Mouse (Mus musculus) heart, adult 18-20 months (tissue): ENCODE results near the gene Cflar. TPM values are rescaled to one million over a fixed set of nuclear protein-coding genes. Genes with fewer than 3 reads are reported as not detected.
"Not testable (repeated sequence)": the region's sequence is repeated elsewhere in the genome, so short reads cannot be mapped to it uniquely, and the experiment has no call there.

Source experiments
- DNase-seq, 2 experiments: peaks; one replicate each; pipeline ENCODE4 v3.0.0; 2021 to 2022; ENCODE audit warnings: mixed read lengths in 1 of 2
- long read RNA-seq, 2 experiments: library from polyadenylated mRNA; stranded (forward); transcript quantifications; one replicate each; pipeline ENCODE4 v2.0.0; 2021
- total RNA-seq, 2 experiments: library from RNA; stranded (reverse); gene quantifications; 2 replicates each; pipeline ENCODE4 v1.2.3; 2021

The Cflar gene
- total RNA-seq: 10 to 100 TPM; 65.2 to 75.0 TPM
- long read RNA-seq, experiment 1, partial matches to known transcripts: 4 of 28 reads
- long read RNA-seq, experiment 1, other reads (novel, unspliced or antisense): 20 of 28 reads
- long read RNA-seq, experiment 2, partial matches to known transcripts: 1 of 17 reads
- long read RNA-seq, experiment 2, other reads (novel, unspliced or antisense): 14 of 17 reads

DNA sequence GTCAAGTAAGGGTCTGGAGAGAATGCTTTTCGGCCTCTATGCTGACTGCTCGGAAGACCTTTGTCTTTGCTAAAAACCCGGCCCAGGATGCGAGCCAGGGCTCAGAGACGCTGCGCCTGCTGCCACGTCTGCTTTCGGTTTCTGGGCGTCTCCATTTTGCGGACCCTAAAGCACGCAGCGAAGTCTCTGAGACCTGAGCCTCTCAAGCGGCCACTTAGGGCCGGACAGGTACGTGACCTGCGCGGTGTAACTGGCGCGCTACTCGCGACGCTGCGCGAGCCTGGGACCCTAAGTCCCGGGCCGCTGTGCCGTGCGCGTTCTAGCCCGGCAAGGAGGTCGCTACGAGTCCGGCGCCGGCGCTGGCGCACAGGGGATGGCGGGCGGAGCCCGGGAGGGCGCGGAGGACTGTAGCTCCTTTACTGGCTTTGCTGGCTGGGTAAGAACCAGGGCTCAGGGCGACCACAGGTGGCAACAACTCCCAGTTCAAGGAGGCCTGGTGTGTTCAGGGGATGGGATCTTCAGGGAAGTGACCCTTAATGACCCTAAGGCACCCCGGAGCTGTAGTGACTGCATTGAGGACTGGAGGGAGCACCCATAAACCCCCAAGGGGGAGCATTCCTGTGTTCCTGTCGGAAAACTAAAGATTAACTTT lies at the start of gene Cflar:
Gene Cflar (plus strand): TSS at position 144 of the 652 bp plus-strand sequence.
- DNase-seq: peak; percentile 89

DNA sequence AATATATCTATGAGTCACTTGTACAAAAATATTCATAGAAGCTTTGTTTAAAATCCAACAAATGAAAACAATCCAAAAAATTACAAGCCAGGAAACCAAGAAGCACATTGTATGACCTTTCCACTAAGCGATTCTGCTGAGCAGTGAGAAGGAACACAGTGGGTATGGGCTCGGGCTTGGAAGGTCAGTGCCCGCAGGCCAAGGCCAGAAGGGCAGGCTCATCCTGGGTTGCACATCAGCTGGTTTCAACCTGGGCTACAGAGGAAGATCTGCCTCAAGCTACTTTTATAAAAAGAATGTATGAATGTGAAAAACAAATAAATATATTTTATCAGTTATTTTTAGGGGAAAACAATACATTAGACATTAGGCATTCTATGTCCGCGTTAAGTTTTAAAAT lies 48.6 kb upstream of the Cflar start:
- not testable (repeated sequence) for DNase-seq

GRCm38 (mm10) chr1:58663365-58663764 lies 47.9 kb upstream of the Cflar start:
- not testable (repeated sequence) for DNase-seq

DNA sequence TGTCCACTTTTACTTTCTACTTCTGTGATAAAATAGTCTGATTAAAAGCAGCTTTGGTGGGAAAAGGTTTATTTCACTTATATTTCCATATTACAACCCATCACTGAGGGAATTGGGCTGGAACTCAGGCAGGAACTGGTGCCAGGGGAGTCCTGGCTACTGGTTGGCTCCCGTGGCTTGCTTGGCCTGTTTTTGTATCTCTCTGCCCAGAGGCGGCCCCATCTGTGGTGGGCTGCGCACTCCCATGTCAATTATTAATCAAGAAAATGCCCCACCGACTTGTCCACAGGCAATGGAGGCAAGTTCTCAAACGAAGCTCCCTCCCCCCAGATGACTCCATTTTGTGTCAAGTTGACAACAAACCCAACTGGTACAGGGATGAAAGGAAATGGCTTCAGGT lies 43.1 kb upstream of the Cflar start:
- no peak for DNase-seq

GRCm38 (mm10) chr1:58669635-58670034 lies 41.7 kb upstream of the Cflar start:
- not testable (repeated sequence) for DNase-seq

DNA sequence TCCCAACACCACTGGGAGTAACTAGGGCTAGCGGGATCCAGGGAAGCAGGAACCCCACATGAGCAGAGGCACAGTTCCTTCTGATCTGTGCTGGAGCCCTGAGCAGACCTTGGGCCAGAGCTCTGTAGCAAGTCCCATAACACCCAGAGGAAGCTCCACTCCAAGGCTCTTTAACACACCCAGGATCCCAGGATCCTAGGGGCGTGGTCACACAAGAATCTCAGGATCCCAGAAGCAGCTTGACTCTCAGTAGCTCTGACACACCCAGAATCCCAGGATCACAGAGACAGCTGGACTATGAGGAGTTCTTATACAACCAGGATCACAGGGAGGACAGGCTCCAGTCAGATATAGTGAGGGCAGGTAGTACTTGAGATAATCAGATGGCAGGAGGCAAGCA lies 39.2 kb upstream of the Cflar start:
- DNase-seq: no peak

DNA sequence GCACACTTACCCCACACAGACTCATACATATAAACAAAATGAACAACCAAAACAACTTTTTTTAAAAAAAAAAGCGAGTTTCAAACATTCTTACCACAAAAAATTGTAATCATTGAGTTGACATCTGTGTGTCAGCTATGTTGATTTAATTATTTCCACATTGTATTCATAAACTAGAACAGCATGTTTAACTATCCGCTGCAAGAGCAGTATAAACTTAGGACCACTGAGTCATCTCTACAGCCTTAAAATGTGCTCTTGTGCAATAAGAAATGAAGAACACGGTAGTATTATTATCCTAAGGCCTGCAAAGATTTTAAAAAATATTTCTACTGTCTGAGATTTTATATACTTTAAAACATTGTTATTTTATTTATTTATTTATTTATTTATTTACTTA lies 36.3 kb upstream of the Cflar start:
- DNase-seq: no peak

DNA sequence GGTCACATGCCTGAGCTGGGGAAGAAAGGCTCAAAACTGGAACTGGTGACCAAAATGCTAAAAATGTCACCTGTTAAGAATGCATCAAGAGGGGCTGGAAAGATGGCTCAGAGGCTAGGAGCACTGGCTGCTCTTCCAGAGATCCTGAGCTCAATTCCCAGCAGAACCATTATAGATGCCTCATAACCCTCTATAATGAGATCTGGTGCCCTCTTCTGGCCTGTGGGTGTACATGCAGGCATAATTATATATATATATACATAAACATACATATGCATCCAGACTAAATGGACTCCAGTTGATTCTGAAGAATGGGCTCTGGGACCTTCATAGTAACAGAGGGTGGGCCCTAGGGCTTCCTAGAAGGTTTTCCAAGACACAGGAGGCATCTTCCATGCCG lies 33.7 kb upstream of the Cflar start:
- peak; percentile 32 to 57 for DNase-seq

- not testable (repeated sequence) for DNase-seq
Observed at GRCm38 (mm10) chr1:58678412-58678811, 32.9 kb upstream of the Cflar start.

DNA sequence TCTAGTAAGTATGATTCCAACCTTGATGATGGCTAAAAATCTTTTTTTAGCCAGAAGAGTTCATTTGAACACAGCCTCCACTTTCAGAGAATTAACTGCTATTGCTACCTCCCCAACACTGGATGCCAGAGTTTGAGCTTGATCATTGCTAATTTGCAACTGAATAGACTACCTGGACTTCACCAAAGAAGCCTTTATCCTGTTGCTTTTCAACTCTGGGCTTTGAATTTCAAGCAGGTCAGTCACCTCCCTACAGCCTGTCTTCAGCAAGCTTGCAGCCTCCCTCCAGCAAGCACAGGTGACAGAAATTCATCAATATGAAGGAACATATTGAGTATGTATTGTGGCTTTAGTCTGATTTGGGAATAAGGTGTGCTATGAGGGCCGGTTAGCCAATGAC lies 21.9 kb upstream of the Cflar start:
- DNase-seq: no peak

GRCm38 (mm10) chr1:58690006-58690744 lies 21.1 kb upstream of the Cflar start:
- DNase-seq: no peak

DNA sequence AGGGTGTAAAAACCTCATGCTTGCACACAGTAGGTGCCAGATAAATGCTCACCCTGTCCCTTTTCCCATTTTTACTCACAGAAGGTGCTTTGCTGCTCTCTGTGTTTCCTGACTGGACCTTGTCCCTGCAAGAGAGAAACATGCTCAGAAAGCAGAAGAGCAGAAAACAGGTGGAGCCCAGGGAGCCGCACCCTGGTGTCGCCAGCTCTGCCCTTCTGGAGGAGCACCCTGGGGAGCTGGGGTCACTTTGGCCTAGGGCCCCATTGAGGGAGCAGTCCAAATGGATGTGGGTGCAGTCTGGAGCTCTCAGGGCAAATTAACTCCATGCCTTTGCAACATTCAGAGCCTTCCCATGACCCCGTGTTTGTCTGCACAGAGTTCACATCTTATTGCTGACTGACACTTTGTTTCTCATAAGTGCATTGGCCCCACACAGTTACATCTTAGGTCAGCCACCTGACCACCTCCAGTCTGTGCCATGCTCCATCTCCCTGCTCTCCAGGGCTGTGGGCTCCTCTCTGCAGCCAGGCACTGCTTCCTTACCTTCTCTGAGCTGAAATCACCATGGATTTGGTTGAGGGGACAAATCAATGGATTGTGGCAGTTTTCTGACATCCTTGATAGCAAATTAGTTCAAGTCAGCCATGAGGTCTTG lies 20.3 kb upstream of the Cflar start:
- DNase-seq: not testable (repeated sequence)

DNA sequence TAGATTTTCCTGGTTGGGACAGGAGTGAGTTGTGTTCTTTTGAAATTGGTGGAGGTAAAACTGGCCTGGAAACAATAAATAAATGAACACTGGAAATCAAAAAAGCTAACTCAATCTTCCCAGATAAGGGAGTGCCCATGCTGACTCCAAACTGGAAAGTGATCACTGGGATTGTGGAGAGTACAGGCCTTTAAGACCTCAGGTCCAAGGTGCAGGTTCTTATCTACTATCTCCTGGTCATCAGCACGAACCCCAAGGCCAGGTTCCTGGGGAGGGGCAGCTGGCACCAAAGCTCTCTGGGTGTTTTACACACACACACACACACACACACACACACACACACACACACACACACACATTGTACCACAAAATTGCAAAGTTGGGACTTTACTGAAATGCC lies 19.6 kb upstream of the Cflar start:
- not testable (repeated sequence) for DNase-seq

- no peak for DNase-seq
Observed at GRCm38 (mm10) chr1:58693696-58694095, 17.6 kb upstream of the Cflar start.

- not testable (repeated sequence) for DNase-seq
Observed at GRCm38 (mm10) chr1:58695810-58696209, 15.5 kb upstream of the Cflar start, which contains the start of gene Als2cr12. Gene Als2cr12, minus strand, starts transcription at chr1:58695989.

DNA sequence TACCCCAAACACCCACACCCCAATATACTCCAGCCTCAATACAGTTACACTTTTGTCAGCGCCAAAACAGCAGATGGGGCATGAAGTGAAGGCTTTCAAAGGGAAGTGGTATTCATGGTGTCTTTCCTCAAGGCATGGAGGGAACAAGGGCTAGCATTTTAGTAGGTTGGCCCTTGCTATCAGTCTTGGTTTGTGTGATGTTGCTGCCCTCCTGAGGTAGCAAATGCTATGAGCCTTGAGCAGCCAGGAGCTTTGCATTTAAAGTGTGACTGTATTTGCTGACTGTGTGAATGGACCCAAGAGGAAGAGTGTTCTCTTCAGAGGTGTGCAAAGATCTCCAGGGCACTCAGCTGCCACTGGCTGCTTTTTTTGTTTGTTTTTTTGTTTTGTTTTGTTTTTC lies 13.7 kb upstream of the Cflar start:
- DNase-seq: peak in 1 of 2 experiments; percentile 26

DNA sequence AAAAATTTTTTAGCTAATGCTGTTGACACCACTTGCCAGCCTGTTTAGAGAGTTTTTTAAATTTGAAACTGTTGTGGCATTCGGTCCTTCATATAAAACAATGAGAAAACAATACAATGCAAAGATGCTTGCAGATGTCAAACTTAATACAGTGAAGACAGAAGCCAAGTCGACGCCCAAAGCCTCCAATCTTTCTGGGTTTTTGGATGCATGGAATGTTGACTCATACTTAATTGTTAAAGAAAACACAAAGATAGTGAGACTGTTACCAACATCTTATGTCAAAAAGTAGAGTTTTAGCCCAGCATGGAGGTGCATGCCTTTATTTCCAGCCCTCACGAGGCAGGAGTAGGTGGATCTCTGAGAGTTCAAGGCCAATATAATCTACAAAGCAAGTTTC lies 12.5 kb upstream of the Cflar start:
- no peak for DNase-seq

GRCm38 (mm10) chr1:58699988-58700387 lies 11.3 kb upstream of the Cflar start:
- no peak for DNase-seq

GRCm38 (mm10) chr1:58700580-58701162 lies 10.6 kb upstream of the Cflar start:
- not testable (repeated sequence) for DNase-seq

DNA sequence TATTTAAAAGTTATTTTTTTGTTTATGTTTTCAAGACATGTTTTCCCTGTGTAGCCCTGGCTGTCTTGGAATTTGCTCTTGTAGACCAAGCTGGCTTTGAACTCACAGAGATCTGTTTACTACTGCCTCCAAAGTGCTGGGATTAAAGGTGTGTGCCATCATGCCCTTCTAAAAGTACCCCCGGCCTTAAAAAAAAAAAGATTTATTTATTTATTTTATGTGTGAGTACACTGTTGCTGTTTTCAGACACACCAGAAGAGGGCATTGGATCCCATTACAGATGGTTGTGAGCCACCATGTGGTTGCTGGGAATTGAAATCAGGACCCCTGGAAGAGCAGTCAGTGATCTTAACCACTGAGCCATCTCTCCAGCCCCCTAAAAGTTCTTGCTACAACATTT lies 1.3 kb upstream of the Cflar start:
- DNase-seq: not testable (repeated sequence)

GRCm38 (mm10) chr1:58710711-58711364 lies 470 bp upstream of the Cflar start:
- no peak for DNase-seq
